Mouse (Mus musculus) kidney, postnatal 10 days (tissue): ENCODE measurements at regions not wholly inside any gene's neighbourhood (a gene's known extent, or its start where the extent isn't known, plus 50 kb on each side); places are given as distances from the start of the nearest gene placed in this dataset.
"Not testable (repeated sequence)": the region's sequence is repeated elsewhere in the genome, so short reads cannot be mapped to it uniquely, and the experiment has no call there.

Source experiments
- DNase-seq: peaks from one replicate; pipeline ENCODE4 v3.0.0; 2021; ENCODE audit warnings: mixed read lengths

DNA sequence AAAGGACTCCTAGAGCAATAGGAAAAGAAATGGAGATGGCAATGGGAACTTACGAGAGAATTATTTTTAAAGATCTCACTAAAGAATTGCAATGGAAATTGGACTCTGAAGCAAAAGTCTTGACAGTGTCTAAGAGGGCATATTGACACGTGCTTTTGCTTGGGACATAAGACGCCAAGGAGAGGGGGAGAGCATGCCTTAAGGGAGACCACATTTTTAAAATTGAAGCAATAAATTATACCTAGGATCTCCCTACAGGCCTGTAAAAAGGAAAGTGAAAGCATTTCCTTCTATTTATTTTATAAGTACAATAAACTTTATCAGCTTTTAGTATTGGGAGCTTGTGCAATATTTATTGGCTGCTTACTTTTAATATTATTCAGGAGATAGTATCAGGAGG, 175.5 kb upstream of the Gap43 start:
- DNase-seq: no peak

DNA sequence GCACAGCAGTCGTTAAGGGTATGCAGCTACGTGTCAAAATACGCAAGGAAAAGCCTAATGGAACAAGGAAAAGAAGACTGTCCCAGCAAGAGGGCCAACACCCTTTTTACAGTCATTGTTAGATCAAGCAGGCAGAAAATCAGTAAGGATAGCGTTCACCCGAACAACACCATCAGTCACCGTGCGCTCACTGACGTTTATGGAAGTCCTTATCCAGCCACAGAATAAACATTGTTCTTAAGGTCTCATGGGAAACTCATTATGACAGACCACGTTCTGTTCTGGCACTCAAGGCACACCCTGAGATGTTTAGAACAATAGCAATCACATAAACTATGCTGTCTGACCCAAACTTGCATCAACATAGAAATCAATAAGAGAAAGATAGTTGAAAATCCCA, 164.7 kb upstream of the Gap43 start:
- DNase-seq: no peak

DNA sequence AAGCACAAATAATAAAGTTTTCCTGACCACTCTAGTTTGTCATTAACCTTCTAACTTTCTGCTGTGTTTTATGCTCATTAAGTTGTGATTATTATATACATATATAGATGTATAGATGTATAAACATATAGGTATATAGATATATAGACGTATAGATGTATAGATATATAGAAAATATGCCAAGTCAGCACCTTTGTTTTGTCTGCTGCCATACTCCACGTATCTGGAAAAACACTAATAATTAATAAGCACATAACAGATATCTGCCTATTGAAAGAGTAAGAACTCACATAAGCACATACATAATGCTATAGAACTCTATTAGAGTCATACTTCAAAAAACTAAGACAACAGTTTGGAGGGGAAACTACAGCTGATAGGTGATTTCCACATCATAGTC, 161.3 kb upstream of the Gap43 start:
- no peak for DNase-seq

DNA sequence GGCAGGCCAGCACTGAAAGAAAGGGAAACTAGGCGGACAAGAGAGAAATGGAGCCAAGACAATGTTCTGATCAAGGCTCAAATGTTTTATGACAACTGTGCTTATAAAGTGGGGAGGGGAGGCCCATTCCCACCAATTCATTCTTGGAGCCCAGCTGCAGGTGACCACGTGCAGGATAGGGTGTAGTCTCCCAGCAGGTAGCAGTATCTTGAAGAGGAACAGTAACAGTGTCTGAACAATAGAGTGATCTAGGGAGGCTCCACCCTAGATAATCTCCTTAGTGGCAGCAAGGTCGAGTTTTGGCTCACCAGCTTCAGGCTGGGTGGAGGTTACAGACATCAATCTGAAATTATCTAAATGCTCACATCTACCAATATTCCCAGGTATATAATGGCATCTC, 160.7 kb upstream of the Gap43 start:
- not testable (repeated sequence) for DNase-seq

DNA sequence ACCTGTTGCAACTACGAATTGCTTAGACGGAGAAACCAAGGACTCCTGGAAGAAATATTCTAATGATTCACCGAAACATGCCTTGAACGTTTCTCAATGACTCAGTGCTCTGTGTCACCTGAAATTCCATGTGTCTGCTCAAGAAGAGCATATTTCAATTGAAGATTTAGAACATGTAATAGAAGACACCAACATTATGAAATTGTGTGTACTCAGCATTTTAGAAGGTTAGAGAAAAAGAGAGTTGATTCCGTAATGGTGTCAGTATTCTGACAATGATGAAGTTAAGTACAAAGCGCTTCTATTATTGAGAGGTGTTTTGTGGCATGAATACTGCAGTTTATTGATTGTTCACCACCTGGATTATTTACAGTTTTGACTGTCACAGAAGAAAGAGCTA, 159.1 kb upstream of the Gap43 start:
- no peak for DNase-seq

DNA sequence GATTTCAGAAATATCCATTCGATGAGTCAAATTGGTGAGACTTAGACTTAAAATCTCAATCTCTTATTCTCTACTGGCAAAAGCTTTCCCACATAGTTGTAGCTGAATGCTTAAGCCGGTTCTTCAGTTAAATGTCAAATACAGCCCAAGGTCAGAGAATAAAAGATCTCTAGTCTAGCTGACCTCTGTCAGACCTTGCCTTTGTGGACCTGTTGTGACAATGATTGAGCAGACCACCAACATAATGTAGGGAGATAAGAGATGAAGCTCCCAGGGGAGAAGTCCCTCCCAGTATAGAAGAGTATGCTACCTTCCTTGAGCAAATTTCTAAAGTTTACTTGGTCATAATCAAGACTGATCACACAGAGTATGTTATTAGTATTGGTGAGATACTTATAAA, 157.9 kb upstream of the Gap43 start:
- no peak for DNase-seq

DNA sequence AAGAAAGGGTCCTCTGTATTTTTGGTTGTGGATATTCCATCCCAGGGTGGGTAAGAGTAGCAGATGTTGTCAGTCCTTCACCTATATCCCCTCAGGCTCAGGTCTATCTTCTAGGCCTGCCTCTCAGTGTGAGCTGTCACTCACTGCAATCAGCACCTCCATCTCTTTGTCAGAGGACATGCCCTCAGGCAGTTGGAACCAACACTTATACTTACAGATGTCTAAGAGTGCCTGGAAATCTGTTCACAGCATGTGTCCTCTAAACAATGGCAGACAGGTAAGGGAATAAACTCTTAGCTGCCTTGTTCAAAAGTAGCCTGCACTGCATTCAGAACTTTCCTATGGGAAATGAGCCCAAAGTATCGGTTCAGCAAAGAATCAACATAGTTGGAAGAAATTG, 153.1 kb upstream of the Gap43 start:
- no peak for DNase-seq

DNA sequence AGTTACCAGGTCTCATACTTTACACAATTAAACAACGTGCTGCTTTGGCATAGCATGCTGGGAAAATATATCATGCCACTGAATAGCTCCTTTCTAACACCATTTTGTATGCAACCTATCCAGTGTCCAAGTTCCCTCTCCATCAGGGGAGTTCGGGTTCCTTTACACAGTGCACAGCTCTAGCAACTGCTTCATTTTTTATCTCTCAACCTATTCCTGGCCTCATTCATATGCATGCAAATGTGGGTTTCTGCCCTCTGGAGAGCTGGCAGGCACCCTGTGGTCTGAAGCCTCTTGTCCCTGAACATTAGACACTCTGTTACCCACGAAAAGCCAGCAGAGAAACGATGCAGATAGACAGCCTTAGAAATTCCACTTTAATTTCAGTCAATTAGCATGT, 148.3 kb upstream of the Gap43 start:
- no peak for DNase-seq

DNA sequence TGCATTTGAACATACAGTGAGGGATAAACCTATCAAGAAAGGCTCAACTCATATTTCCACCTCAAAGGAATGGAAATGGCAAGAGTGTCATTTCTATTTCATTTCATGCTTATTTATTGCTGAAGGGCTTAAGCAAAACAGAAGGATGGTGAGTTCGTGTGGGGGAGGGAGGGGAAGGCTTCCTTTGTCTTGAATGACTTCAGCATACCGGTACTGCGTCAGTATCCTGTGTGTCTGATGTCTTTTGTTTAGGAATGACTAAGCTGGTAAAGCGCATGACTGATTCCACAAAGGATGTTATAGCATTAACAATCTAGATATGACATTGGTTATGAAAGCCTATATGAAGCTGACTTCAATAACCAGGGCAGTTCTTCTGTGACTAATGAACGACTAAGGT, 139.5 kb upstream of the Gap43 start:
- DNase-seq: no peak

DNA sequence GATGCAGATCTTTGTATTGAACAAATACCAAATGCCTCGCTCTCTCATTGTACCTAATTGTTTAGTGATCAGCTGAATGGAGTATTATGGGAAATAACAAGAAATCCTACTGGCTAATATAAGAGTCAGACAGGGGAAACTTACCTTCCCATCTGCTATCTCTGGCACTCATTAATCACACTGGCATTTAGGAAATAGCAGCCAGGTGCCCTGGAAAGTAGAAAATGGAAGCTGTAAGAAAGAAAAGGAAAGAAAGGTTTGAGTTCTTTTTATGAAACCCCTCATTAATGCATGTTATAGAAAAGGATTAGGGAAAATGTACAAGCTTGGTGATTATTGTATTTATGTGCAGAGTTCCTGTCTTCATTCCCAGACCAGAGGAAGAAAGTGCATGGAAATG, 126.5 kb upstream of the Gap43 start:
- DNase-seq: no peak

DNA sequence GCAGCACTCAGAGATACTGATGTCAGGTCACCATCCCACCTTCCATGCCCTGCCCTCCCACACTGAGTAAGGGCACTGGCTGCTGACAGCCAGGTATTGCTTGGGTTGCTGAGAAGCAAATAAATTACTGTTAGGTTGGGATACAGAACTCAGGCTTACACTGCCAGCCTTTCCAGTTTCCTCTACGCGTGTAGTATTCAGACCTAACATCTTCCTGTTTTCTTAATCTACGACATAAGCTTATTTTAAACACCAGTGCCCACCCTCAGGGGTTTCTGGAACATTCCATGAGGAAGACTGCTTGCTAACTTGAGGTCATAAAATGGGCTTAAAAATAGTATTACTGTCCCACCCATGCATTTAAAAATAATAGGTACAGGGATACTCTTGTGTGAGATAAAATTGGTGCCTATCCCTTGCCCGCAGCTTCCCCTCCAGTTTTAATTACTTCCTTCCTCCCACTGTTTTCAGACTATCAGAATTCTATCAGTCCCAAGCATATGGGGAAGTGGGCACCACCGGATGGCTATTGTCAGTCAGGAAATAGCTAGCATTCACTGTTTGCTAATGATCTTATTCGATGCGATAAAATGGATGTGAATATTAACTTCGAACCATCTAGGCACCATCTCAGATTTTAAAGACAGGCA, 116.0 kb upstream of the Gap43 start:
- no peak for DNase-seq

DNA sequence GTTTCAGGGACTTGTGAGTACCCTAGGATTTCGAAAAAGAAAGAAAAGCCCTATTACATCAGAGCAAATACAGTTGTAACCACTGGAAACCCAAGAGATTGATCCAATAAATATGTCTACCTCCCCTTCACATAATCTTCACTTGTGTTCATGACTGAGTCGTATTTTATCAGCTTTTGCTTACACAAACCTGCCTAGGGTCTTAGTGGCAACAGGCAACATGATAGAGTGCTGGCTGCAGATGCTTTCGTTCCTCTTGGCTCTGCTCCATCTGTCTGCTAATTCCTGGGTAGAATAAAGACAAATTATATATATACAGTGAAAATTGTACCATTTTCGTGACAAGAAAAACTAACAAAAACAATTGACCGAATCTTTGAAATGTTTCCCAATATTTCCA, 112.9 kb upstream of the Gap43 start:
- no peak for DNase-seq

DNA sequence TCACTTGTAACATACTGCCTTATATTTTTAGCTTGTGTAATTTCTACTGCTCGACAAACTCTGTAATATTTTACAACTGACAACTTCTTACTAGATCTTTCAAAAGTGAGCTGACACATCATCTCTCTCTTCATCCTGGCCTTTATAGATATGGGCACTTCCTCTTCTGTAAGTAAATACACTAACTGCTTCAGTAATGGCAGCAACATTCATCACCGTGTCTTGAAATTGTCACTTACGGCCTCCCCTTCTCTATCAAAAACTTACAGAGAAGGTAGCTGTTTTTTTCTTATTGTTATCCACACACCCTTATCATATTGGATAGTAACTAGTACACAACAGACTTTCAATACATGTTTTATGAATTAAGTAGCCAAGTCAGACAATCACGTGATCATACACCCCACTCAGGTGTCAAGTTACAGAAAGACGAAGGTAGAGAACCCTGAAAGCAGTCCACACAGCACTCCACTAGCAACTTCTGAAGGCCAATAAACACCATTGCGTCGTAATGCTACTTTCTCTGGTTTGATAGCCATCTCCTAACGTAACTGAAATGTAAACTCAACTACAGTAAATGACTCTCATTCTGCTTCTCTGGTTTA, 109.5 kb upstream of the Gap43 start:
- no peak for DNase-seq

DNA sequence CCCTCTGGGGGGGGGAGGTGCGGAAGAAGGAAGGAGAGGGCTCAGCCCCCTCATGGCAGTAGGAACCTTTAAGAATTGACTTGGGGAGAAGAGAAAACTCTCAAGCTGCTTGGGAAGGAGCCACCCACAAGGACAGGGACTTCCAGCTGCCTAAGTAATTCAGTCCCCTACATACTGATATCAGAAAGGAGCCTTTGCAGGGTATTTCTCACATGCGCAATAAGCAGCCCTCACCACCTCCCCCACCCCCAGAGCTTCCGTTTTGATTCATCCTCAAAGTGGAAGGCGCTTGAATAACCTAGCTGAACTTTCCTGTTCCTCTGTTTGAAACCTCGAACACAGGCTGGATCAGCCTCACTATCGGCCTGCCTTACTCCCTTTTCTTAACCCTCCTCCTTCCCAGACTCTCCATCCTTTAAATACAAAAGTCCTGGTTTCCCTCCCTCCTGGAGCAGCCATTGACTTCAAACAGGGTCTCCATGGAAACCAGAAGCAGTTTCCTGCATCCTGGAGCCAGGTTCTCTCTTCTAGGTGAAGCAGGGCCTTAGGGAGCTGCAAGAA, 104.5 kb upstream of the Gap43 start:
- DNase-seq: peak; percentile 5

DNA sequence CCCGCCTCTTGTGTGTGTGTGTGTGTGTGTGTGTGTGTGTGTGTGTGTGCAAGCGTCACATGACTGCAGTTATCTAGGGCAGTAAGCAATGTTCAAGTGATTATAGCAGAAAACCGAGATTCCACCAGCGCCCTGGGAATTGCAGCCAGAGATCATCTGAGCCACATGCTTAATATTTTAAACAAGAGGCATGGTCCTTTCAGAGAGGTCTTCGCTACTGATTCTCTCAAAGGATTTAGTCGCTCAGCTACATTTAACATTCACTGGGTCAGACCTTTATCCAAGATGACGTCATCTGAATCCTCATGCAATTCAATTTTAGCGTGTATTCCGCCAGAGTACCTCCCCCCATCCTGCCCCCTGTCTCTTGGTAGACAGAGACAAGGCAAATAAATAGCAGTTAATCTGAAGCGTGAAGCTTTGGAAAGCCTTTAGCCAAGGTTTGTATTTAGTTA, 104.0 kb upstream of the Gap43 start:
- DNase-seq: no peak

DNA sequence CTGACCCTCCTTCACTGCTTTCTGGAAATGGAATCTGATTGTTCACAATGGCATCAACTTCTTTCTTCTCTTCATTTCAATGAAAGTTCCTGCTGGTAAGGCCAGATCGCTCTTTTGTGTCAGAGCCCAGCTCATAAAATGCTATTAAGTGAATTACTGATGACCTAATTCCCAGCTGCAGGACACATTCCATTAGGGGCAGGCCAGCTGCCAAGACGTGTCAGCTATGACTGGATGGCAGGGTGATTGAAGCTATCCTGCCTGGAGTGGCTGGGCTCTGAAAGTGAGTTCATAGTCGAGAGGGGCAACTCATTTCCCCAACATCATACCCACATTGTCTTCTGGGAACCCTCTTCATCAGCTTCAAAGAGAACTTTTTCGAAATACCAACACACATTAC, 100.4 kb upstream of the Gap43 start:
- peak; percentile 22 for DNase-seq

DNA sequence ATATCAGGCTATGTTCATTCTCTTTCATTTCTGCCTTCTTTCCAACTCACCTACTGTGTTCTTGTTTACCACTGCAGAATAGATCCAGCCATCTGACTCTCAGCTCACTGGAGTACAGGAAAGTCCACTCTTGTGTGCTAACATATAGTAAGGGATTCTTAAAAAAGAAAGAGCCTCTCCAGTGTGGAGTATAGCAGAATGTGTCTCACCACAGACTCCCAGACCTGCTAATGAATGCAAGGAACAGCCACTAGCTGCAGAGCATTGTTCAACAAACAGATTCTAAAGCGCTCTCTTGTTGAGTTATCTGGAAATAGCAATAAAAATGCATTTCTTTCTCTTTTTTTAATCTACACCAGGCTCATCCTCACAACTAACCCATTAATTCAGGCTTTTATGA, 91.1 kb upstream of the Gap43 start:
- DNase-seq: no peak

DNA sequence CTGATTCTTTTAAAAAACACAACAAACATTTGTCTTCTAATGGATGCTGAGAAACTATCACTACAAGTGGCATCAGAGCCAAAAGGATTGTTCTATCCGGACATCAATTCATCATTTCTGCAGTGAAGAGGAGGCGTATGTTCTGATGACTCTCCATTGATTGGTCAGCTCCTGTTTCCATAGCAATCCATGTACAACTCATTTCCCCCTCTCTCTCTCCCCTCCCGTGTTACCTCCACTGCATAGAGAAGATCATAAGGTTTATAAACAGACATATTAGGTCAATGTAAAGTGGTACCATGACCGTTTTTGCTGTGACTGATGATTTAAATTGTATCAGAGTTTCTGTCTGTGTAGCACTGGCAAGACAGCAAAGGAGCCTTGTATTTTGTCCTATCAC, 76.2 kb upstream of the Gap43 start:
- no peak for DNase-seq

DNA sequence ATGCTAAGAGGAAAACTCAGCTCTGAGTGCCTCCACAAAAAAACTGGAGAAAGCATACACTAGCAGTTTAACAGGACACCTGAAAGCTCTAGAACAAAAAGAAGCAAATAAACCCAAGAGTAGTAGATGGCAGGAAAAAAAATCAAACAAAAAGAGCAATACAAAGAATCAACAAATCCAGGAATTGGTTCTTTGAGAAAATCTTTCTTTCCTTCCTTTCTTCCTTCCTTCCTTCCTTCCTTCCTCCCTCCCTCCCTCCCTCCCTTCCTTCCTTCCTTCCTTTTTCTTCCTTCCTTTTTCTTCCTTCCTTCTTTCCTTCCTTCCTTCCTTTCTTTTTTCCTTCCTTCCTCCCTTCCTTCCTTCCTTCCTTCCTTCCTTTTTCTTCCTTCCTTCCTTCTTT, 71.6 kb upstream of the Gap43 start:
- DNase-seq: not testable (repeated sequence)

DNA sequence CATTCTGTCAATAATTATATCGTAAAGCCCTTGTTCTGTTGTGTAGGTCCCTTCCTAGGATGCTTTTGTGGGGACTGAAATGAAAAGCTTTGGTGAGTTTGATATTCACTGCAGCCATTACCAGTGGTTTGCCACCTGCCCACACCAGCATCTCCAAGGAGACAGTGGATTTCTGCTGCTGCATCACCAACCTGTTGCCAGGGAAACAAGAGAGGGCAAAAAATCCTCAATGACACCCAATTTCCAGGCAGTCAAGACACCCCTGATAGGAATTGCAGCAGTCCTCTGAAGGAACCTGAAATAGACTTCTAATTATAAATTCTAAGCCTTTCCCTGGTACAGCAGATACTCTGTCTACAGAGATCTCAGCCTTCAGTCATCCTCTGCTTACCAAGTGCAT, 56.1 kb upstream of the Gap43 start:
- DNase-seq: no peak
